Mouse (Mus musculus) E14TG2a.4 (cell line): ENCODE measurements around the gene Syp.
A peak's percentile ranks its signal among the peaks of the same experiment; 100 is the strongest.

Experiments
- H3K27me3 ChIP-seq: 2 replicates; pipeline ENCODE4 v1.6.1; 2014; ENCODE audit warnings: low read length, control low read depth; ENCODE audit not compliant: insufficient read depth
- H3K36me3 ChIP-seq: 2 replicates; pipeline ENCODE4 v1.6.1; 2014; ENCODE audit warnings: low read length, control low read depth; ENCODE audit not compliant: insufficient read depth
- H3K4me1 ChIP-seq: replicated peaks from 2 replicates; pipeline ENCODE4 v1.6.1; 2014; ENCODE audit warnings: low read depth, low read length, control low read depth
- H3K4me3 ChIP-seq: replicated peaks from 2 replicates; pipeline ENCODE4 v1.5.1; 2014; ENCODE audit warnings: mild to moderate bottlenecking, low read length
- H3K9me3 ChIP-seq: 2 replicates; pipeline ENCODE4 v1.6.1; 2014; ENCODE audit warnings: low read length, control low read depth
- CTCF ChIP-seq: conservative IDR thresholded peaks from 2 replicates; pipeline ENCODE4 v1.5.1; 2014; ENCODE audit warnings: low read length
- NANOG ChIP-seq: IDR thresholded peaks from 2 replicates; pipeline ENCODE4 v1.6.1; 2014; ENCODE audit warnings: borderline replicate concordance, low read length, mixed read lengths
- POU5F1 ChIP-seq: IDR thresholded peaks from 2 replicates; pipeline ENCODE4 v1.6.1; 2014; ENCODE audit warnings: low read length, borderline replicate concordance

The Syp gene

DNA sequence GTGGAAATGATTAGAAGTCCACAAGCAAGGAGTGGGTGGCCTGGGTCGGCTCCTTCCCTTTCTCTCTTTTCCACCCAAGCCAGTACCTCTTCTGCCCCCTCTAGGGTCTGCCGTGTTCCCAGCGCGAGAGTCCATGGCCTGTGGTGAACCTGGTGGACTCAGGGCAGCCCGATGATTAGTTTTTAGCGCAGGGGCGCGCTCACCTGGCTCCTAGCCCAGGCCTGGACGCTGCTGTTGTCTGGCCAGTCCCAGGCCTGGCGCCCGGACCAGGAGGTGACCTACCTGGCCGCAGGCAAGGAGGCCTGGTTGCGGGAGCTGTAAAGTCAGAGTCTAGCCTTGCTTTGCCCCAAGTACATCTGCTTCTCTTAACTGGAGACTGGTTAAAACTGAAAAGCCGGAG, 42.6 kb downstream of the Syp start, which contains the start of gene Magix:
Magix (minus strand) TSS at position 388 of the 400 bp plus-strand sequence.
- peak within 1 kb of the TSS; percentile 69 for H3K4me3 ChIP-seq
- no peak for TF ChIP-seq CTCF
- TF ChIP-seq NANOG = no peak
- no peak for TF ChIP-seq POU5F1
- no peaks in the 10 kb centered on the region; the same call in 1 of the 2 replicates for H3K27me3 ChIP-seq
- H3K36me3 ChIP-seq = no peaks in the 10 kb centered on the region
- no peaks in the 10 kb centered on the region for H3K9me3 ChIP-seq
- peaks cover 12% of the 10 kb centered on the region for H3K4me1 ChIP-seq

DNA sequence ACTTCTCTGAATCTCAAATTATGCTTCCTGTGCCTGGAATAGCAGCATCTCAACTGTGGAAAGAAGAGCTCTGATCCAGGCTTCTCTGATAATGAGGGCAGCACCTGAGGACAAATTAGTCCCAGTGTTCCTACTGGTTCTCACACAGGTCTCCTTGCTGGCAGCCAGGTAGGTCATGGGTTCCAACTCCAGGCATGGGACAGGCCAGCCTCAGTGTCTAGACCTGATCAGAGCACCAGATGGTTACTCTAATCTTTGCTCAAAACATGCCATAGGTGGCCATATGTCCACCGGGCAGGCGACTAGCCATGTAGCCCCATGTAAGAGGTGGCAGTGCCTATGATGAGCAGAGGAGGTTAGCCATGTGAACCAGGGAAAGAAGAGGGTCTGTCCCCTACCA, 50.0 kb downstream of the Syp start:
- H3K4me3 ChIP-seq = no peak overlapping the region
- H3K4me1 ChIP-seq = no peaks in the 10 kb centered on the region
- no peaks in the 10 kb centered on the region for H3K36me3 ChIP-seq
- H3K9me3 ChIP-seq = no peaks in the 10 kb centered on the region
- TF ChIP-seq POU5F1 (no peak), NANOG (no peak), CTCF (no peak)
- no peaks in the 10 kb centered on the region for H3K27me3 ChIP-seq

DNA sequence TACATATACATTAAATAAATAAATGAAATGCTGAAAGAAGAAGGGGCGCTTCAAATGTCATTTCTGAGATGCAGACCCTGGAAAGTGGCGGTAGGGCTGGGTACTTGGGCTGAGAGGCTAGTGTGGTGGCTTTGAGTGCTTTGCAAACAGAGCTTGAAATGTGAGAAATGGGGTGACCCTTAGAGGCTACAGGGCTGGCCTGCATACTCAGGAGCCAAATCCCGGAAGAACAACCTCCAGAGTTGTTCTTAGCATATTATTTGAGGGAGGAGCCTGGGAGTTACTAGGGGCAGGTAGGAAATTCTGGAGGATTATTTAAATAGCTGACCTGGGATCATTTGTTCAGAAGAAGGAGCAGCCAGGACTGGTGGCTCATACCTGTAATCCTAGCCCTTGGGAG, 52.2 kb downstream of the Syp start:
- Histone ChIP-seq H3K27me3 (no peaks in the 10 kb centered on the region), H3K4me3 (no peak overlapping the region), H3K4me1 (no peaks in the 10 kb centered on the region), H3K9me3 (no peaks in the 10 kb centered on the region), H3K36me3 (no peaks in the 10 kb centered on the region)
- TF ChIP-seq CTCF (no peak), POU5F1 (no peak), NANOG (no peak)

DNA sequence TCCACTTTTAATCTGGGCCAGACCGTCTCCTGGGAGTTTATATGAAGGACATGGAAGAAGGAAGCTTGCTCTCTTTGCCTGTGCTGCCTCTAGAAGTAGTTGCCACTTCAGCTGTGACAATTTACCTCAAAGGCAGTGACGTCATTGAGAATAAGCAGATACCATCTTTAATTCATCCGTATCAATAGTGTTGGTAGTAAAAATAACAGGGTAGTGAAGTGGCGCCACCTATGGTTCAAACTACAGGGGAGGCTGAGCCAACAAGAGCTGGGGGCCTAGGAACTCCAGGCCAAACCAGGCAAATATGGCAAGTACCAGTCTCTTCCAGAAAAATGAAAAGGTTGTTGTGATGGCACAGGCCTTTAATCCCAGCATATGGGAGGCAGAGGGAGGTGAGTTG, 54.6 kb downstream of the Syp start:
- Histone ChIP-seq H3K4me3 (no peak overlapping the region), H3K36me3 (no peaks in the 10 kb centered on the region), H3K27me3 (no peaks in the 10 kb centered on the region), H3K9me3 (no peaks in the 10 kb centered on the region), H3K4me1 (no peaks in the 10 kb centered on the region)
- TF ChIP-seq CTCF = peak; percentile 56
- no peak for TF ChIP-seq POU5F1

DNA sequence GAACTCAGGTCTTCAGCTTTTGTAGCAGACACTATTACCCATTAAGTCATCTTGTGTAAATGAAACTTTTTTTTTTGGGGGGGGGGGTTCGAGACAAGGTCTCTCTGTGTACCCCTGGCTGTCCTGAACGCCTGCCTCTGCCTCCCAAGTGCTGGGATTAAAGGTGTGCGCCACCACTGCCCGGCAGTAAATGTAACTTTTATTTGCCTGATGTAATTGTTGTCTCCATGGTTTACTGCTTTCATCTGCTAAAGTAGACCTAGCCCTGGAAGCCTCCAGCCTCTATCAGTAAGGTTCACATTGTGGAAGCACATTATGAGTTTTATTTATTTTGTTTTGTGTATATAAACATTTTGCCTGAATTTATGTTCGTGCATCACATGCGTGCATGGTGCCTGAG, 58.2 kb downstream of the Syp start:
- H3K36me3 ChIP-seq = peaks cover 32% of the 10 kb centered on the region
- TF ChIP-seq POU5F1 (no peak), CTCF (no peak), NANOG (no peak)
- H3K9me3 ChIP-seq = no peaks in the 10 kb centered on the region
- no peak overlapping the region for H3K4me3 ChIP-seq
- no peaks in the 10 kb centered on the region for H3K27me3 ChIP-seq
- peaks cover 13% of the 10 kb centered on the region for H3K4me1 ChIP-seq

DNA sequence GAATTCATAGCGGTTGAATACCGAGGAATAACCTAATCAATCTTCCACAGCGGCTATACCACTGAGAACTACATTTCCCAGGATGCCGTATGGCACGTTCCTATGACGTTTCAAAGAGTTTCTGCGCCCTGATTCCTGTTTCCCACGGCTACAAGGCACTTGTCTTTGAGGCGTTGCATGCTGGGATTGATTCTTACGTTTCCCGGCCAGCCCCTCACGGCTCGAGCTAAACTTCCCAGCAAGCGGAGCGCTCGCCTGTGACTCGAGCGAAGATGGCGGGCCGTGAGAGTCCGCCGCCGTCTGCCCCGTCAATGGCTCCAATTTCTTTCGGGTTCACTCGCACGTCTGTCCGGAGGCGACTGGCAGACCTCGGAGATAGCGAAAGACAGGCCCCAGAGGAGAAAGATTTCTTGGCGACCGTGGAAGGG, 58.7 kb downstream of the Syp start, which contains the start of gene Gpkow:
Gpkow (plus strand) TSS at position 178 of the 428 bp plus-strand sequence.
- Histone ChIP-seq H3K9me3 (no peaks in the 10 kb centered on the region), H3K36me3 (peaks cover 36% of the 10 kb centered on the region), H3K4me1 (peaks cover 13% of the 10 kb centered on the region), H3K4me3 (peak within 1 kb of the TSS; percentile 85), H3K27me3 (no peaks in the 10 kb centered on the region)
- TF ChIP-seq NANOG (no peak), CTCF (no peak), POU5F1 (no peak)
